Mouse (Mus musculus): ENCODE measurements around the gene Cdr2l. TPM values are rescaled to one million over a fixed set of nuclear protein-coding genes. Genes with fewer than 3 reads are reported as not detected.

Gene Cdr2l
- polyA plus RNA-seq, 1 experiment, result 14.3 TPM

GRCm38 (mm10) chr11:115353375-115353774, 28.3 kb upstream of the Cdr2l start:
- H3K4me3 ChIP-seq (ENCODE audit: control insufficient read depth, insufficient read depth, low read length), result no peak overlapping the region
- no peaks in the 10 kb centered on the region for H3K27me3 ChIP-seq (ENCODE audit: control insufficient read depth, insufficient read depth, low read length)
- TF ChIP-seq CTCF (IDR thresholded peaks at IDR 0.05; ENCODE audit: borderline replicate concordance, control insufficient read depth, extremely low read depth, insufficient read depth, low read length, poor library complexity) (no peak), POLR2A (IDR thresholded peaks at IDR 0.05; ENCODE audit: control insufficient read depth, extremely low read depth, insufficient read depth, low read length, poor library complexity) (no peak)
- no peaks in the 10 kb centered on the region for H3K4me1 ChIP-seq (replicated peaks; ENCODE audit: control insufficient read depth, insufficient read depth, low read length)
- H3K36me3 ChIP-seq (ENCODE audit: control insufficient read depth, insufficient read depth, low read length), result peaks cover 21% of the 10 kb centered on the region
- 97% methylated on average over 5 of the region's 5 CpGs for WGBS
- no peak overlapping the region for H3K27ac ChIP-seq (ENCODE audit: control insufficient read depth, insufficient read depth, low read length)
- no peak for DNase-seq

GRCm38 (mm10) chr11:115354183-115354582, 27.5 kb upstream of the Cdr2l start:
- Histone ChIP-seq H3K27ac (ENCODE audit: control insufficient read depth, insufficient read depth, low read length) (no peak overlapping the region), H3K36me3 (ENCODE audit: control insufficient read depth, insufficient read depth, low read length) (peaks cover 21% of the 10 kb centered on the region), H3K4me1 (replicated peaks; ENCODE audit: control insufficient read depth, insufficient read depth, low read length) (peaks cover 7% of the 10 kb centered on the region), H3K4me3 (ENCODE audit: control insufficient read depth, insufficient read depth, low read length) (no peak overlapping the region), H3K27me3 (ENCODE audit: control insufficient read depth, insufficient read depth, low read length) (no peaks in the 10 kb centered on the region)
- WGBS, result 16% methylated on average over 8 of the region's 8 CpGs
- peak; percentile 59 for DNase-seq
- no peak for TF ChIP-seq POLR2A (IDR thresholded peaks at IDR 0.05; ENCODE audit: control insufficient read depth, extremely low read depth, insufficient read depth, low read length, poor library complexity)
- peak; percentile 94 for TF ChIP-seq CTCF (IDR thresholded peaks at IDR 0.05; ENCODE audit: borderline replicate concordance, control insufficient read depth, extremely low read depth, insufficient read depth, low read length, poor library complexity)

- Histone ChIP-seq H3K4me3 (ENCODE audit: control insufficient read depth, insufficient read depth, low read length) (no peak overlapping the region), H3K27ac (ENCODE audit: control insufficient read depth, insufficient read depth, low read length) (no peak overlapping the region), H3K36me3 (ENCODE audit: control insufficient read depth, insufficient read depth, low read length) (peaks cover 6% of the 10 kb centered on the region), H3K4me1 (replicated peaks; ENCODE audit: control insufficient read depth, insufficient read depth, low read length) (peaks cover 13% of the 10 kb centered on the region), H3K27me3 (ENCODE audit: control insufficient read depth, insufficient read depth, low read length) (no peaks in the 10 kb centered on the region)
- peak; percentile 76 for DNase-seq
- WGBS, result 25% methylated on average over 5 of the region's 5 CpGs
- TF ChIP-seq CTCF (IDR thresholded peaks at IDR 0.05; ENCODE audit: borderline replicate concordance, control insufficient read depth, extremely low read depth, insufficient read depth, low read length, poor library complexity), result 0 out of 2 replicates have a peak, but pooled peaks have one; percentile 37
- no peak for TF ChIP-seq POLR2A (IDR thresholded peaks at IDR 0.05; ENCODE audit: control insufficient read depth, extremely low read depth, insufficient read depth, low read length, poor library complexity)
These were observed 23.2 kb upstream of the Cdr2l start for GRCm38 (mm10) chr11:115358468-115358867.

GRCm38 (mm10) chr11:115359293-115359692, 22.4 kb upstream of the Cdr2l start:
- H3K4me1 ChIP-seq (replicated peaks; ENCODE audit: control insufficient read depth, insufficient read depth, low read length), result peaks cover 13% of the 10 kb centered on the region
- peaks cover 6% of the 10 kb centered on the region for H3K36me3 ChIP-seq (ENCODE audit: control insufficient read depth, insufficient read depth, low read length)
- TF ChIP-seq POLR2A (IDR thresholded peaks at IDR 0.05; ENCODE audit: control insufficient read depth, extremely low read depth, insufficient read depth, low read length, poor library complexity) (no peak), CTCF (IDR thresholded peaks at IDR 0.05; ENCODE audit: borderline replicate concordance, control insufficient read depth, extremely low read depth, insufficient read depth, low read length, poor library complexity) (no peak)
- H3K27ac ChIP-seq (ENCODE audit: control insufficient read depth, insufficient read depth, low read length), result no peak overlapping the region
- H3K4me3 ChIP-seq (ENCODE audit: control insufficient read depth, insufficient read depth, low read length), result no peak overlapping the region
- H3K27me3 ChIP-seq (ENCODE audit: control insufficient read depth, insufficient read depth, low read length), result no peaks in the 10 kb centered on the region
- WGBS, result 83% methylated on average over 3 of the region's 3 CpGs
- no peak for DNase-seq

- H3K27ac ChIP-seq (ENCODE audit: control insufficient read depth, insufficient read depth, low read length), result no peak overlapping the region
- H3K4me3 ChIP-seq (ENCODE audit: control insufficient read depth, insufficient read depth, low read length), result no peak overlapping the region
- WGBS, result 50% methylated on average over 6 of the region's 6 CpGs
- H3K4me1 ChIP-seq (replicated peaks; ENCODE audit: control insufficient read depth, insufficient read depth, low read length), result peaks cover 13% of the 10 kb centered on the region
- H3K36me3 ChIP-seq (ENCODE audit: control insufficient read depth, insufficient read depth, low read length), result peaks cover 6% of the 10 kb centered on the region
- peak; percentile 63 for DNase-seq
- H3K27me3 ChIP-seq (ENCODE audit: control insufficient read depth, insufficient read depth, low read length), result no peaks in the 10 kb centered on the region
- TF ChIP-seq CTCF (IDR thresholded peaks at IDR 0.05; ENCODE audit: borderline replicate concordance, control insufficient read depth, extremely low read depth, insufficient read depth, low read length, poor library complexity), result peak; percentile 55; the same call in 1 of the 2 replicates
- no peak for TF ChIP-seq POLR2A (IDR thresholded peaks at IDR 0.05; ENCODE audit: control insufficient read depth, extremely low read depth, insufficient read depth, low read length, poor library complexity)
These were observed 22.0 kb upstream of the Cdr2l start for GRCm38 (mm10) chr11:115359726-115360125.

- no peaks in the 10 kb centered on the region for H3K27me3 ChIP-seq (ENCODE audit: control insufficient read depth, insufficient read depth, low read length)
- H3K27ac ChIP-seq (ENCODE audit: control insufficient read depth, insufficient read depth, low read length), result no peak overlapping the region
- WGBS, result 98% methylated on average over 3 of the region's 3 CpGs
These were observed 17.6 kb upstream of the Cdr2l start for GRCm38 (mm10) chr11:115364136-115364535.

More at GRCm38 (mm10) chr11:115364136-115364535, 17.6 kb upstream of the Cdr2l start:
- no peak for TF ChIP-seq CTCF (IDR thresholded peaks at IDR 0.05; ENCODE audit: borderline replicate concordance, control insufficient read depth, extremely low read depth, insufficient read depth, low read length, poor library complexity)
- no peak for TF ChIP-seq POLR2A (IDR thresholded peaks at IDR 0.05; ENCODE audit: control insufficient read depth, extremely low read depth, insufficient read depth, low read length, poor library complexity)
- H3K4me1 ChIP-seq (replicated peaks; ENCODE audit: control insufficient read depth, insufficient read depth, low read length), result peaks cover 25% of the 10 kb centered on the region
- no peak for DNase-seq
- H3K36me3 ChIP-seq (ENCODE audit: control insufficient read depth, insufficient read depth, low read length), result no peaks in the 10 kb centered on the region
- H3K4me3 ChIP-seq (ENCODE audit: control insufficient read depth, insufficient read depth, low read length), result no peak overlapping the region

All from thymus, adult 2 months (tissue).